Mouse (Mus musculus) C2C12 (cell line): ENCODE data around the gene Lama2. TPM values are rescaled to one million over a fixed set of nuclear protein-coding genes. Genes with fewer than 3 reads are reported as not detected.

Source experiments
- H3K27me3 ChIP-seq: one replicate; pipeline ENCODE4 v1.6.1; 2011; ENCODE audit not compliant: control insufficient read depth, insufficient read depth, insufficient read length
- H3K36me3 ChIP-seq: one replicate; pipeline ENCODE4 v1.6.1; 2011; ENCODE audit not compliant: control insufficient read depth, insufficient read depth
- H3K4me3 ChIP-seq: one replicate; pipeline ENCODE4 v1.5.1; 2011; ENCODE audit warnings: mild to moderate bottlenecking, control low read depth; ENCODE audit not compliant: poor library complexity, insufficient read depth, severe bottlenecking
- H3K79me2 ChIP-seq: one replicate; pipeline ENCODE4 v1.6.1; 2011; ENCODE audit not compliant: control insufficient read depth, insufficient read depth
- H3K79me3 ChIP-seq: one replicate; pipeline ENCODE4 v1.6.1; 2011; ENCODE audit warnings: low read depth, control low read depth
- H3ac ChIP-seq: one replicate; pipeline ENCODE3; 2011; ENCODE audit warnings: low read depth; ENCODE audit not compliant: control insufficient read depth, insufficient read length
- CEBPB ChIP-seq: IDR thresholded peaks from one replicate; pipeline ENCODE4 v1.6.1; 2011; ENCODE audit warnings: low read depth, mild to moderate bottlenecking, control low read depth, moderate library complexity
- CTCF ChIP-seq: IDR thresholded peaks from one replicate; pipeline ENCODE4 v1.5.1; 2011; ENCODE audit not compliant: control insufficient read depth, insufficient read depth, insufficient read length
- FOSL1 ChIP-seq: IDR thresholded peaks from one replicate; pipeline ENCODE4 v1.8.0; 2011; ENCODE audit warnings: mild to moderate bottlenecking, low read length; ENCODE audit not compliant: poor library complexity, insufficient read depth, severe bottlenecking
- MAX ChIP-seq: IDR thresholded peaks from one replicate; pipeline ENCODE4 v1.6.1; 2011; ENCODE audit warnings: mild to moderate bottlenecking, control low read depth
- MYOD1 ChIP-seq: IDR thresholded peaks from one replicate; pipeline ENCODE4 v1.6.1; 2011; ENCODE audit warnings: low read depth; ENCODE audit not compliant: control insufficient read depth, insufficient read length
- MYOG ChIP-seq: IDR thresholded peaks from one replicate; pipeline ENCODE4 v1.6.1; 2011; ENCODE audit not compliant: control insufficient read depth, insufficient read length; ENCODE audit errors: extremely low read depth
- USF1 ChIP-seq: IDR thresholded peaks from one replicate; pipeline ENCODE4 v1.6.1; 2011; ENCODE audit warnings: low read depth, mild to moderate bottlenecking, control low read depth, moderate library complexity
- polyA plus RNA-seq: library from polyadenylated mRNA; unstranded; fragments of >200 nt; fragmentation: generic; extraction: Trizol; gene quantifications from one replicate; pipeline ENCODE4 v1.2.1, GENCODE M21; 2012; ENCODE audit warnings: missing spikeins

Lama2 gene
- polyA plus RNA-seq, 1 experiment: 5.0 TPM

- H3K4me3 ChIP-seq: no peak overlapping the region
- no peaks in the 10 kb centered on the region for H3K79me2 ChIP-seq
- no peaks in the 10 kb centered on the region for H3K36me3 ChIP-seq
- TF ChIP-seq MAX (no peak), MYOD1 (no peak), CEBPB (no peak), MYOG (no peak), CTCF (no peak), USF1 (no peak), FOSL1 (no peak)
- H3K27me3 ChIP-seq: no peaks in the 10 kb centered on the region
- no peaks in the 10 kb centered on the region for H3K79me3 ChIP-seq
- no peak overlapping the region for H3ac ChIP-seq
Measured at GRCm38 (mm10) chr10:27140422-27140821, 479.1 kb downstream of the Lama2 start.

- Histone ChIP-seq H3K79me3 (no peaks in the 10 kb centered on the region), H3K79me2 (no peaks in the 10 kb centered on the region), H3K36me3 (no peaks in the 10 kb centered on the region), H3K27me3 (no peaks in the 10 kb centered on the region), H3ac (no peak overlapping the region), H3K4me3 (no peak overlapping the region)
- TF ChIP-seq CTCF (no peak), MAX (no peak), CEBPB (no peak), FOSL1 (no peak), MYOG (no peak), MYOD1 (no peak), USF1 (no peak)
Measured at GRCm38 (mm10) chr10:27135768-27136167, 483.8 kb downstream of the Lama2 start.

DNA sequence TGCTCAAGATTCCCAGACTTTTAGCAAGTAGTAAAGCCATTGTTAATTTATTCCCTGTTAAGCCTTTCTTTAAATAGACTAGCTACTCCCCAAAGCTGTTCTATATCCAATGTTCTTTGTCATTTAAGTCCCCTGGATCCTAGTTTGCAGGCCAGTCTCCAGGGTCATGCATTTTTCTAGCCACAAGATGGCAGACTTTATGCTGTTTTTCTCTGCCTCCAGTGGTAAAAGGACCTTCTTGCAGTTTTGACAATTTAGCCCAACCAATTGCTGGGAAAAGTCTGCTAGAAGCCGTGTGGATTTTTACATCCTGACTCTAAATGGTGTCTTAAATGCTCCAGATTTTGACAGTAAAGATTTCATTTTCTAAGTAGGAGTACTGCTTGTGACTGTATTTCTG lies 486.4 kb downstream of the Lama2 start:
- TF ChIP-seq MAX (no peak), CTCF (no peak), CEBPB (no peak), USF1 (no peak), MYOG (no peak), FOSL1 (no peak), MYOD1 (no peak)
- H3K36me3 ChIP-seq: no peaks in the 10 kb centered on the region
- no peaks in the 10 kb centered on the region for H3K79me3 ChIP-seq
- H3ac ChIP-seq: no peak overlapping the region
- H3K27me3 ChIP-seq: no peaks in the 10 kb centered on the region
- H3K79me2 ChIP-seq: no peaks in the 10 kb centered on the region
- H3K4me3 ChIP-seq: no peak overlapping the region

- Histone ChIP-seq H3K79me3 (no peaks in the 10 kb centered on the region), H3K79me2 (no peaks in the 10 kb centered on the region), H3K4me3 (no peak overlapping the region), H3K36me3 (no peaks in the 10 kb centered on the region), H3ac (no peak overlapping the region), H3K27me3 (no peaks in the 10 kb centered on the region)
- no peak for TF ChIP-seq MYOG
- no peak for TF ChIP-seq CEBPB
- TF ChIP-seq MAX: no peak
- TF ChIP-seq CTCF: no peak
- no peak for TF ChIP-seq USF1
- no peak for TF ChIP-seq MYOD1
- TF ChIP-seq FOSL1: no peak
Measured at GRCm38 (mm10) chr10:27127454-27127853, 492.1 kb downstream of the Lama2 start.

DNA sequence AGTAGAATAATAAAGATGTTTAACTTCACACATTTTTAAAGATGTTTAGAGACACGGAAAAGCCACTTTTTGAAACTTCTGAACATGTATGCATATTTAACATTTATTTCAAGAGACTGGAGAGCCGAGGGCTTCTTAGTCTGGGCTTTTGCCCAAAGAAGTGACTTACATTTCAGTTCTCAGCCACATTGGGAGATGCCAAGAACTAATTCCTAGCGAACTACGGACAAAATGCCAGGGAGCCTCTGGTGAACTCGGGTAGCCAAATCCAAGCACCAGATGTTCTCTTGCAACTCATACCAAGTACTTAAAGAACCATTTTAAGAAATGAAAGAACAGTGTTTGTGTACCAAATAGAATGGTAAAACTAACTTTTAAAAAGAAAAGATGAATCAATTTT lies 495.8 kb downstream of the Lama2 start:
- Histone ChIP-seq H3K27me3 (no peaks in the 10 kb centered on the region), H3K79me2 (no peaks in the 10 kb centered on the region), H3K36me3 (no peaks in the 10 kb centered on the region), H3K4me3 (no peak overlapping the region), H3ac (no peak overlapping the region), H3K79me3 (no peaks in the 10 kb centered on the region)
- no peak for TF ChIP-seq MAX
- no peak for TF ChIP-seq FOSL1

DNA sequence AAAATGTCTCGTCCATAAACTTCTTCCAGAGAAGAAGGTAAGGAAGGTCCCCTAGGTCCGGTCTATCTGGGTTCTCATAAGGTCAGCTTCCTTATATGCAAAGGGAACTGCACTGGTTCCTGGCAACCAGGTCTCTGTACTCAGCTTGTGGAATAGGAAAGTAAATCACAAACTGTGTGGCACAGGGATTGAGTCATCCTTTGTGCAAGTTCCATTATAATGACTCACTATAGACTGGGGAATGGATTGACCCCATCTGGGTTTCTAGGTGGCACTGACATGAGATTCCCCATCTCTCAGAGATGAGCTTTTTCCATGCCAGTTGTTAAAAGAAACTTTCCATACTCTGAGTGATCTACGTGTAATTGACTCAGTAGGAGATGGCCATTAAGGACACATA lies 501.7 kb downstream of the Lama2 start:
- no peaks in the 10 kb centered on the region for H3K27me3 ChIP-seq
- TF ChIP-seq MYOD1: no peak
- peak; percentile 82 for TF ChIP-seq FOSL1
- TF ChIP-seq MAX: no peak
- TF ChIP-seq USF1: no peak
- TF ChIP-seq CEBPB: peak; percentile 61
- no peak for TF ChIP-seq CTCF
- no peak for TF ChIP-seq MYOG
- H3K79me2 ChIP-seq: no peaks in the 10 kb centered on the region

More for the DNA sequence above, 501.7 kb downstream of the Lama2 start:
- Histone ChIP-seq H3ac (no peak overlapping the region), H3K36me3 (no peaks in the 10 kb centered on the region), H3K79me3 (no peaks in the 10 kb centered on the region), H3K4me3 (no peak overlapping the region)
